Mouse (Mus musculus) neural tube, embryonic 12.5 days (tissue): Measurements from ENCODE around the gene Lyrm4. TPM values are rescaled to one million over a fixed set of nuclear protein-coding genes. Genes with fewer than 3 reads are reported as not detected.
A peak's percentile ranks its signal among the peaks of the same experiment; 100 is the strongest.

ENCODE experiments used
- ATAC-seq: fragments of 200-750 bp; cut with Nextera tagmentation; 2 replicates; pipeline ENCODE4 v1.8.0; 2017; ENCODE audit warnings: low read depth, mild to moderate bottlenecking, moderate TSS enrichment, moderate library complexity; ENCODE audit not compliant: low FRiP score
- H3K27ac ChIP-seq: fragments of 300-500 bp; sonication (generic); 2 replicates; pipeline ENCODE4 v1.5.1; 2016
- H3K27me3 ChIP-seq: fragments of 300-500 bp; sonication (generic); replicated peaks from 2 replicates; pipeline ENCODE4 v1.6.1; 2016; ENCODE audit warnings: mild to moderate bottlenecking
- H3K36me3 ChIP-seq: fragments of 300-500 bp; sonication (generic); 2 replicates; pipeline ENCODE4 v1.6.1; 2016; ENCODE audit warnings: mild to moderate bottlenecking
- H3K4me1 ChIP-seq: fragments of 300-500 bp; sonication (generic); 2 replicates; pipeline ENCODE4 v1.6.1; 2016
- H3K4me2 ChIP-seq: fragments of 300-500 bp; sonication (generic); replicated peaks from 2 replicates; pipeline ENCODE4 v1.6.1; 2016; ENCODE audit warnings: mild to moderate bottlenecking
- H3K4me3 ChIP-seq: fragments of 300-500 bp; sonication (generic); 2 replicates; pipeline ENCODE4 v1.5.1; 2016
- H3K9ac ChIP-seq: fragments of 300-500 bp; sonication (generic); 2 replicates; pipeline ENCODE4 v1.6.1; 2016; ENCODE audit warnings: mild to moderate bottlenecking
- H3K9me3 ChIP-seq: fragments of 300-500 bp; sonication (generic); 2 replicates; pipeline ENCODE4 v1.6.1; 2016; ENCODE audit warnings: mild to moderate bottlenecking
- WGBS: fragments of 180-500 bp; shearing (Covaris S2); methylation state at CpG from one replicate; pipeline ENCODE4 v1.1.7; 2016; 5-methylcytosine and 5-hydroxymethylcytosine counted together
- polyA plus RNA-seq: library from polyadenylated mRNA; unstranded; fragments of >200 nt; fragmentation: Nextera tagmentation; extraction: Ambion mirVana; gene quantifications from 2 replicates; pipeline ENCODE4 v1.2.1, GENCODE M21; 2016

Lyrm4 gene
- 23.2 and 23.8 TPM in 2 replicates for polyA plus RNA-seq

GRCm38 (mm10) chr13:36117143-36118014 is at the start of gene Lyrm4, which contains the start of gene Fars2:
Lyrm4 (minus strand) TSS chr13:36117526.
Fars2 (plus strand) TSS chr13:36117412.
- Histone ChIP-seq H3K4me2 (peak within 1 kb of the TSS; percentile 95), H3K4me3 (peak within 1 kb of the TSS; percentile 54), H3K9ac (peak within 1 kb of the TSS; percentile 65), H3K27me3 (no peaks in the 10 kb centered on the region), H3K4me1 (peaks cover 6% of the 10 kb centered on the region), H3K36me3 (no peaks in the 10 kb centered on the region), H3K9me3 (no peaks in the 10 kb centered on the region), H3K27ac (peak within 1 kb of the TSS; percentile 86)
- WGBS = under 1% methylated on average over 74 of the region's 75 CpGs
- ATAC-seq = peak; percentile 99

DNA sequence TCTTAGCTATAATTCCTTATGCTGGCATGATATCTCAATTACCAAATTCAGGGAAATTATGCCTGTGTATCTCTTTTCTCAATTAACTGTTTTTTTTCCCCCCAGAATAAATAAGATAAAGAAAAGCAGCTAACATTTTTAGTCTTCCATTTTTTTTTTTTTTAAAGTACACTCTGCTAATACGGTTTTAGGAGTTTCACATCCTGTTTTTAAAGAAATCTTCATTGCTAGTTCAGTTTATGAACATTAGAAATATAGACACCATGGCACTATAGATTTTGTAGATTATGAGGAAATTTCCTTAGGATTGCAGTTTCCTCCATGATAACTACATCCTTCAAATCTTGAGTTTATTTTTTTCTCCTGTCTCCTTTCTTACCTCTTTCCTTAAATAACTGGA is 46.6 kb upstream of the Lyrm4 start:
- Histone ChIP-seq H3K4me1 (no peaks in the 10 kb centered on the region), H3K27me3 (no peaks in the 10 kb centered on the region), H3K4me2 (no peak overlapping the region), H3K27ac (no peak overlapping the region), H3K36me3 (no peaks in the 10 kb centered on the region), H3K9me3 (no peaks in the 10 kb centered on the region), H3K4me3 (no peak overlapping the region), H3K9ac (no peak overlapping the region)
- ATAC-seq = no peak
- WGBS = 84% methylated on average over 1 of the region's 1 CpGs

DNA sequence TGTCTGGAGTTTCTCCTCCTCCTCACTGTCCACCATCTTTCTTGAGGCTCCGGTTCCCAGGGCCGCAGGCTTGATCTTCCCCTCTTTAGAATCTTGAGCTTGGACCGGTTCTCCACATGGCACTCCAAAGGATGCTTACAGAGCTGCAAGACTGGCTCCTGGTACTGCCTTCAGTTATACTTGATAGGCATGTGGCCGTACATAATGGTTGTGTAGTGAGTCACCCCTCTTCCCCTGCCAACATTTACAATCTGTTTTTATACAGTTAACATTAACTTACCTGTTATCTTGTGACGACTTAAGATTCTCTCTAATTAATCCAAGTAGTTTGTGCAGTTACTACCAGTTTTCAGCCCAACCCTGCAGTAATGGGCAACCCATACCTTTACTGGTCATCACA is 46.1 kb upstream of the Lyrm4 start:
- Histone ChIP-seq H3K9me3 (no peaks in the 10 kb centered on the region), H3K4me3 (no peak overlapping the region), H3K27me3 (no peaks in the 10 kb centered on the region), H3K27ac (no peak overlapping the region), H3K36me3 (no peaks in the 10 kb centered on the region), H3K4me2 (no peak overlapping the region), H3K4me1 (no peaks in the 10 kb centered on the region), H3K9ac (no peak overlapping the region)
- WGBS = 94% methylated on average over 5 of the region's 5 CpGs
- ATAC-seq = no peak

- H3K27me3 ChIP-seq = no peaks in the 10 kb centered on the region
- WGBS = 92% methylated on average over 7 of the region's 7 CpGs
- H3K27ac ChIP-seq = no peak overlapping the region
- no peak for ATAC-seq
- no peaks in the 10 kb centered on the region for H3K4me1 ChIP-seq
- H3K4me3 ChIP-seq = no peak overlapping the region
- H3K4me2 ChIP-seq = no peak overlapping the region
- no peaks in the 10 kb centered on the region for H3K9me3 ChIP-seq
- no peak overlapping the region for H3K9ac ChIP-seq
- no peaks in the 10 kb centered on the region for H3K36me3 ChIP-seq
Observed at GRCm38 (mm10) chr13:36156340-36156931, 39.1 kb upstream of the Lyrm4 start.

DNA sequence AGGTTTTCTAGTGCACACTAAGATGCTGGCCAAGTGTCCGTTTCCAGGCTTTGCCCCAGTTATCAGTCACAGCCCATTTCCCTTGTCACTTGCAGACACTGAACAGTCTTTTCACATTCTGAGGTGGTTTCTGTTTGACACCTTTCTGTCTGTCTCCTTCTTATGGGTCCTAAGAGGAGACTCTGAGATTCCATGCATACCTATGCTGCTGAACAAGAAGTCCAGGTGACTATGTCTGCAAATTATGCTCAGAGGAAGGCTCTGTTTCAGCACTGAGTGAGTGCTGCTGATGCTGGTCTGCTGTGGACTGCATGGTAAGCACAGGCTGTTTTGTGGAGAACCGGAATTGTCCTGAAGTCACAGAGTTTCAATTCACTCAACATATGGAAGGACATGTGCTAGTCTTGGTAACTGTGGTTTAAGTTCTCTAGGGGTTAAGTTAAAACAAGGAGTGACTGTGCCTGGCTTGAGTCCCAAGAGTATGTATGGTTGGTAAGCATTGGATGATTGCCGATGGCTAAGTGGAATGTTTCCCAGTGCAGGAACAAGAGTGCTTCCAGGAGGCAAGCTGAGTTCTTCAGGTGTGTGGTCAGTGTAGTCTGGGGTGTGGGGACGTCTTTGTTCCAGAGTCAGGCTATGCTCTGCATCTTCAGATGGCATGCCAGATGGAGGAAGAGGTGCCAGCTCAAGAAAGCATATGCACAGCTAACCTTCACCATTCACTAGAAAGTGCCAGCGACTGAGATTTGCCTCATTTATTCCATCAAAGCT is 35.6 kb upstream of the Lyrm4 start:
- Histone ChIP-seq H3K9ac (no peak overlapping the region), H3K27ac (no peak overlapping the region), H3K4me1 (peaks cover 4% of the 10 kb centered on the region), H3K36me3 (no peaks in the 10 kb centered on the region), H3K4me2 (no peak overlapping the region), H3K4me3 (no peak overlapping the region), H3K27me3 (no peaks in the 10 kb centered on the region), H3K9me3 (no peaks in the 10 kb centered on the region)
- ATAC-seq = no peak
- 85% methylated on average over 5 of the region's 5 CpGs for WGBS

DNA sequence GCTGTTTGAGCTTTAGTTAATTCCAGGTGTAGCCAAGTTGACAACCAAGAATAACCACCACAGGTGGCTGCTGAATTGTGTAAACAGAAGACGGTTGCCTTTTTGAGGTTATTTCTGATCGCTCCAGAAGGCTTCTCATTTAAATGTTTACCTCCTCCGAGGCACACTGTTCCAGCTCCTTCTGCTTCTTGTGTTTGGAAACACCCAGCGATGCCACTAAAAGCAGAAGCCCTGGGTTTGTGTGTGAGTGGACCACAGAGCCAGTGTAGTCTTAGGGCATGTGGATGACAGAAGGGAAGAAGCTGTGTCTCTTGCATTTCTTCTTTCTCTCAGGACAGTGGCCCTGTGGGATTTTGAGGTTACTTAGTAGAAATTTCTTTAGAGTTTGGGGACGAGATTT is 32.9 kb upstream of the Lyrm4 start:
- H3K4me1 ChIP-seq = peaks cover 4% of the 10 kb centered on the region
- no peak for ATAC-seq
- H3K9ac ChIP-seq = no peak overlapping the region
- WGBS = 71% methylated on average over 5 of the region's 5 CpGs
- no peaks in the 10 kb centered on the region for H3K9me3 ChIP-seq
- H3K27ac ChIP-seq = no peak overlapping the region
- no peaks in the 10 kb centered on the region for H3K27me3 ChIP-seq
- no peak overlapping the region for H3K4me3 ChIP-seq
- no peak overlapping the region for H3K4me2 ChIP-seq
- no peaks in the 10 kb centered on the region for H3K36me3 ChIP-seq

DNA sequence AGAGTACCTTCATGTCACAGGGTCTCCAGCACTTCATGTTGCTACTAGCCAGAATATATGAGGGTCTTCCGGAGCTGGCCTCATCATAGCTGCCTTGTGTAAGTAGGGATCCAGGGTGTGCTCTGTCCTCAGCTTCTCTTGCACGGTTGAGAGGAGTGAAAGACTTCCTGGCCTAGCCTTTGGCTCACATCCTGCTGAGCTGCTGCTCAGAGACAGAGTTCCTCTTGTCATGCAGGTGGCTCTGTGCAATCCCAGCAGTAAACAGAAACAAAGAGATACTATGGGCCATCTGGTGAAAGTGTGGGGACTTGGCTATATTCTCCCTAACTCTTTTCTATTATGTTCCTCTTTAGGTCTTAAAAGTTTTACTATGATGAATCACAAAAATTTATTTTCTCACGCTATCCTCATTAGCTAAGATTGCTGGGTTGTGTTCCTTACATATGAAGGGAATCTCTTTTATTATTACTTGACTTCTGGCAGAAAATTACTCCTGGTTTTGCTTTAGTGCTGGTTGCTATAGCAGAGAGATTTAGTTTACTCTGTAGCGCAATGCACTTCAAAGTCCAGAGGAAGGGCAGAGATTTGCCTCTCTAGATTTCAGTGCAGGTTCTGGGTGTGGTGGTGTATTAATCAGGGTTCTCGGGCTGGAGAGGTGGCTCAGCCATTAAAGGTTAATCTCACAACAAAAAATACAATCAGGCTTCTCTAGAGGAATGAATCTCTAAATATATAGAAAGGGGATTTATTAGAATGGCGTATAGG is 32.0 kb upstream of the Lyrm4 start:
- H3K36me3 ChIP-seq = no peaks in the 10 kb centered on the region
- no peak overlapping the region for H3K4me3 ChIP-seq
- no peaks in the 10 kb centered on the region for H3K9me3 ChIP-seq
- no peaks in the 10 kb centered on the region for H3K27me3 ChIP-seq
- ATAC-seq = no peak
- no peak overlapping the region for H3K4me2 ChIP-seq
- no peak overlapping the region for H3K27ac ChIP-seq
- 48% methylated on average over 6 of the region's 6 CpGs for WGBS
- no peak overlapping the region for H3K9ac ChIP-seq
- H3K4me1 ChIP-seq = peaks cover 4% of the 10 kb centered on the region

DNA sequence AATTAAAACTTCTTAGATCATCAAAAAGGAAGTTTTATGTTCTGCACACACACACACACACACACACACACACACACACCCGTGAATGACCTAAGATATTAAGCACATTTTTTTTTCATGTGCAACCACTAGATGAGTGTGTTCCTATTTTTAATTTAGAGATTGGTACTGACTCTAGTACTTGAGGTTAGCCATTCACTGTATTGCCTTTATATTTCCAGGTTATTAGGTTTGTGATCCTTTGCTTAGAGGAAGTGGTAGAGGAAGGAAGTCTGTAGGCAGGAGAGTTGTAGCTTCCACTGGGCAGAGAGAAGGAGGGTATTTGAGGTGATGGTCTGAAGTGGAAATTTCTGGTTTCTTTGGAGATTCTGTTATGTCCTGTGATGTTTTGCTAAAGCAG is 28.3 kb upstream of the Lyrm4 start:
- H3K27ac ChIP-seq = no peak overlapping the region
- H3K4me2 ChIP-seq = no peak overlapping the region
- peaks cover 4% of the 10 kb centered on the region for H3K4me1 ChIP-seq
- no peaks in the 10 kb centered on the region for H3K27me3 ChIP-seq
- H3K9ac ChIP-seq = no peak overlapping the region
- 82% methylated on average over 1 of the region's 1 CpGs for WGBS
- no peaks in the 10 kb centered on the region for H3K36me3 ChIP-seq
- no peak for ATAC-seq
- no peaks in the 10 kb centered on the region for H3K9me3 ChIP-seq
- H3K4me3 ChIP-seq = no peak overlapping the region

DNA sequence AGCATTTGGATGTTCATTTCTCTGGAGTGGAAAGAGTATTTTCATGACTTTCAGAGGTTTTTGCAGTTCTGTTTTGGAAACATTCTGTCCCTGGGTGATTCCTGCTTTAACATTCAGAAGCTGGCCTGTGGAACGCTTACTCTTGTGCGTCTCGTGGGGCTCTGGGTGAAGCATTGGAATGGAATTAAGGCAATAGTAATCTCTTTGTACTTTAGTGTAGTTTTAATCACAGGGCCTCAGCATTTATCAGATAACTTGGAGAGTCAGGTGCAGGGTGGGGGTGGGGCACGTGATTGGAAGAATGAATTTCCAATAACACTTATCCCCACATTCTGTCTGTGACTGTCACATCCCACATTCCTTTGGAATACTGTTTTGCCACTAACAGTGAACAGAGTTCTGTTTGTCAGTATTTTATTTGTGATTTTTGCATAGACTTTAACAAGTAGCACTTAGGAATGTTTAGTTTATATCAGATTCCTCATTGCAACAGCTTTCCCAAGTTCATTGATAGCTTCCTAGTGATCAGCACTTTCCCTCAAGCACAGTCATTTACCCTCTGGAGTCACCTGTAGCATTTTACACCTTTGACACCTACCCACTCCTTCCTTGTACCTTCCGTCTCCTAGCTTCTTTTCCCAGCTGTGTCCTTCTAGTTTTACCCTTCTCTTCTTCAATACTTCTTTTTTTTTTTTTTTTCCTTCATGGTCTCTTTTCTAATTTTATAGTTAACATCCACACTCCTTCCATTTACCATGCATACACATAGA is 23.1 kb upstream of the Lyrm4 start:
- Histone ChIP-seq H3K9me3 (no peaks in the 10 kb centered on the region), H3K4me2 (no peak overlapping the region), H3K4me1 (no peaks in the 10 kb centered on the region), H3K9ac (no peak overlapping the region), H3K27me3 (no peaks in the 10 kb centered on the region), H3K27ac (no peak overlapping the region), H3K36me3 (no peaks in the 10 kb centered on the region), H3K4me3 (no peak overlapping the region)
- WGBS = 87% methylated on average over 5 of the region's 5 CpGs
- ATAC-seq = no peak

GRCm38 (mm10) chr13:36139703-36140102 is 22.4 kb upstream of the Lyrm4 start:
- no peak overlapping the region for H3K4me2 ChIP-seq
- H3K4me3 ChIP-seq = no peak overlapping the region
- no peaks in the 10 kb centered on the region for H3K27me3 ChIP-seq
- H3K9ac ChIP-seq = no peak overlapping the region
- no peak for ATAC-seq
- no peaks in the 10 kb centered on the region for H3K9me3 ChIP-seq
- no peaks in the 10 kb centered on the region for H3K4me1 ChIP-seq
- H3K36me3 ChIP-seq = no peaks in the 10 kb centered on the region
- no peak overlapping the region for H3K27ac ChIP-seq
- 88% methylated on average over 5 of the region's 5 CpGs for WGBS

DNA sequence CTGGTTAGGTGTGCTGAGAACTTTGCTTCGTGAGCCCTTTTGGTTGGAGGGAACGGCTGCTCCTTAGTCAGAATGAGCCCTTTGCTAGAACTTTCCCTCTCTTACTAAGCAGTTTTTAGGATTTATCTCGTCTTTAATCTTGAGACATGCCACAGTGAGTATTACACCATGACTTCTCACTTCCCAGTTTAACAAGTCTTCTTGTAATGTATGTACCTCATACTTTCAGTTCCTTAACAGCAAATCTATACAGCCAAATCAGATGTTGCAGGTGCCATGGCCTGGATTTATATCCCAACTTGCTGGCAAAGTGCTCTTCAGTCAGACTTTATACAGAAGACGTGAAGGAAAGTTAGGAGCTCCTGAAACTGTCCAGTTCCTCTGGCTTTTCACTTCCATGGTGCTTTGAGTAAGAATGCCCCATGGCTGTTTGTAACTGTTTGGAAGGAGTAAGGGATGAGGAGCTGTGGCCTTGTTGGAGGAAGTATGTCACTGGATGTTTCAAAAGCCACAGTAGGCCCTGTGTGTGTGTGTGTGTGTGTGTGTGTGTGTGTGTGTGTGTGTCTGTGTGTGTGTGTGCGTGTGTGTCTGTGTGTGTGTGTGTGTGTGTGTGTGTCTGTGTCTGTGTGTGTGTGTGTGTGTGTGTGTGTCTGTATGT is 14.8 kb upstream of the Lyrm4 start:
- no peak for ATAC-seq
- H3K4me3 ChIP-seq = no peak overlapping the region
- no peak overlapping the region for H3K9ac ChIP-seq
- no peaks in the 10 kb centered on the region for H3K36me3 ChIP-seq
- H3K27me3 ChIP-seq = no peaks in the 10 kb centered on the region
- H3K4me2 ChIP-seq = no peak overlapping the region
- H3K27ac ChIP-seq = no peak overlapping the region
- 80% methylated on average over 5 of the region's 5 CpGs for WGBS
- no peaks in the 10 kb centered on the region for H3K9me3 ChIP-seq
- H3K4me1 ChIP-seq = no peaks in the 10 kb centered on the region
